Mouse (Mus musculus): ENCODE measurements around the gene Adnp.

Adnp gene

GRCm38 (mm10) chr2:168155666-168156065 lies 51.2 kb downstream of the Adnp start:
- DNase-seq: no peak

- peak; percentile 87 to 91 for DNase-seq
These were observed 52.6 kb downstream of the Adnp start for GRCm38 (mm10) chr2:168154090-168154881.

DNA sequence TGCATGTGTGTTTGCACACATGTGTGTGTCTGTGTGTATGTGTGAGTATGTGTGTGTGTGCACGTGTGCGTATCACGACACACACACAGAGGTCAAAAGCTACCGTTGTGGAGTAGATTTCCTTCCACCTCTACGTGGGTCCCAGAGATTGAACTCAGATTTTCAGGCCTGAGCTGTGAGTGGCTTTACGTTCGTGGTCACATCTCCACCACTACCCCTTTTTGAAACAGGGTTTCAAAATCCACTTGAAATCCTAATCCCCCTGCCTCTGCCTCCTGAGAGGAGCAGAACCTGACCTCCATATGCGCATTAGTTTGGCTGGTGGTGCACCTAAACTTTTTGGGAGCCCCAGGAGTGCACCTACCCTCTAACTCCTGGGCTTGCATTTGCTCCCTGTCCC lies 57.7 kb downstream of the Adnp start:
- no peak for DNase-seq

- no peak for DNase-seq
These were observed 59.0 kb downstream of the Adnp start for GRCm38 (mm10) chr2:168147722-168148432.

GRCm38 (mm10) chr2:168145437-168145836 lies 61.5 kb downstream of the Adnp start:
- DNase-seq: no peak

- no peak for DNase-seq
These were observed 63.1 kb downstream of the Adnp start for GRCm38 (mm10) chr2:168143794-168144193.

DNA sequence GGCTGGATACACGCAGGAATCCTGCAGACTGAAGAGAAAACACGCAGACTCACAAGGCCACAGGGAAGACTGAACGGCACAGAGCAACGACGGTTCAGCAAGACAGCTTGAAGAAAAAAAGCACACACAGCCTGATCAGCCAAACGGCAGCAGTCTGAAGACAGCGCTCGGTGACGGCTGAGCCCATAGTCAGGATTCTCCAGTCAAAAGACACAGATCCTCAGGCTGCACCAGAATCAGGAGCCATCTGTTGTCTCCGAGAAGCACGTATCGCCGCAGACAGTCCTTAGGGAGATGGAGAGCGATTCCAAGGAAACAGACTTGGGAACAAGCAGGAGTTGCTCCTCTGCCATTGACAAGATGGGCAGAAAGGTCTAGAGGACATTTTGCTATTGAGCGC lies 69.8 kb downstream of the Adnp start:
- no peak for DNase-seq

All from lung, adult 18-20 months (tissue).